Mouse (Mus musculus) limb, embryonic 11.5 days (tissue): ENCODE data around the gene Ror2. TPM values are rescaled to one million over a fixed set of nuclear protein-coding genes. Genes with fewer than 3 reads are reported as not detected.
A peak's percentile ranks its signal among the peaks of the same experiment; 100 is the strongest.

Experiments
- ATAC-seq: fragments of 200-750 bp; cut with Nextera tagmentation; 2 replicates; pipeline ENCODE4 v1.8.0; 2017; ENCODE audit warnings: low read depth; ENCODE audit not compliant: insufficient number of reproducible peaks, low FRiP score, low TSS enrichment
- DNase-seq: peaks from one replicate; pipeline ENCODE4 v3.0.0-alpha.2; 2015; ENCODE audit warnings: low spot score
- H3K27ac ChIP-seq: fragments of 300-500 bp; sonication (generic); replicated peaks from 2 replicates; pipeline ENCODE4 v1.5.1; 2014; ENCODE audit warnings: low read depth, mild to moderate bottlenecking, low read length
- H3K27me3 ChIP-seq: fragments of 300-500 bp; sonication (generic); 2 replicates; pipeline ENCODE4 v1.6.1; 2014; ENCODE audit warnings: mild to moderate bottlenecking, low read length, mixed read lengths; ENCODE audit not compliant: control insufficient read depth, insufficient read depth
- H3K36me3 ChIP-seq: fragments of 300-500 bp; sonication (generic); 2 replicates; pipeline ENCODE4 v1.6.1; 2014; ENCODE audit warnings: mild to moderate bottlenecking, low read length, moderate library complexity, mixed read lengths; ENCODE audit not compliant: control insufficient read depth, insufficient read depth
- H3K4me1 ChIP-seq: fragments of 300-500 bp; sonication (generic); 2 replicates; pipeline ENCODE4 v1.6.1; 2014; ENCODE audit warnings: low read length, mixed read lengths; ENCODE audit not compliant: control insufficient read depth, insufficient read depth
- H3K4me2 ChIP-seq: fragments of 300-500 bp; sonication (generic); 2 replicates; pipeline ENCODE4 v1.6.1; 2014; ENCODE audit warnings: low read depth, mild to moderate bottlenecking, moderate library complexity; ENCODE audit not compliant: severe bottlenecking
- H3K4me3 ChIP-seq: fragments of 300-500 bp; sonication (generic); 2 replicates; pipeline ENCODE4 v1.5.1; 2014; ENCODE audit warnings: low read depth, low read length
- H3K9ac ChIP-seq: fragments of 300-500 bp; sonication (generic); 2 replicates; pipeline ENCODE4 v1.6.1; 2014; ENCODE audit warnings: mild to moderate bottlenecking, low read length
- H3K9me3 ChIP-seq: fragments of 300-500 bp; sonication (generic); 2 replicates; pipeline ENCODE4 v1.6.1; 2016; ENCODE audit warnings: low read length; ENCODE audit not compliant: control insufficient read depth
- WGBS: fragments of 180-500 bp; shearing (Covaris S2); extraction: QIAGEN DNeasy Blood & Tissue Kit; methylation state at CpG from one replicate; pipeline ENCODE4 v1.1.7; 2014; 5-methylcytosine and 5-hydroxymethylcytosine counted together
- polyA plus RNA-seq: library from polyadenylated mRNA; unstranded; fragments of >200 nt; fragmentation: Nextera tagmentation; extraction: Ambion mirVana; gene quantifications from 2 replicates; pipeline ENCODE4 v1.2.1, GENCODE M21; 2014

The Ror2 gene
- polyA plus RNA-seq, 1 experiment from 2014 or later, result 17.8 TPM

DNA sequence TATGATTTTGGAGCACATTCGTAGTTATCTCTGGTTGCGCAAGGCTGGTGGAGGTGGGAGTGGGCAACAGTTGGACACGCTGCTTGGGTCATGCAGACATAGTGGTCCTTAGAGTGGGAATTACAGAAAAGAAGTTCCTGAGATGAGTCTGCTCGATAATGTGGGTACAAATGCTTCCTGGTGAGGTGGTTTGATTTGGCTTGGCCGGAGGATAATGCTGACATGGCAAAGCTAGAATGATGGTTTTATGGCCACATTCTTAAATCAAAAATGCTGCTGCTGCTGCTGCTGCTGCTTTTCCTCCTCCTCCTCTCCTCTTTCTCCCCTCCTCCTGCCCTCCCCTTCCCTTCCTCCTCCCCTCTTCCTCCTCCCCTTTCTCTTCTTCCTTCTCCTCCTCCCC lies 24.5 kb upstream of the Ror2 start:
- Histone ChIP-seq H3K9me3 (no peaks in the 10 kb centered on the region), H3K9ac (no peak overlapping the region), H3K4me2 (no peak overlapping the region), H3K4me3 (no peak overlapping the region), H3K27ac (peak overlapping the region; percentile 99), H3K4me1 (peaks cover 21% of the 10 kb centered on the region), H3K36me3 (no peaks in the 10 kb centered on the region), H3K27me3 (no peaks in the 10 kb centered on the region)
- 58% methylated on average over 5 of the region's 5 CpGs for WGBS
- DNase-seq (peak; percentile 54), ATAC-seq (no peak)

DNA sequence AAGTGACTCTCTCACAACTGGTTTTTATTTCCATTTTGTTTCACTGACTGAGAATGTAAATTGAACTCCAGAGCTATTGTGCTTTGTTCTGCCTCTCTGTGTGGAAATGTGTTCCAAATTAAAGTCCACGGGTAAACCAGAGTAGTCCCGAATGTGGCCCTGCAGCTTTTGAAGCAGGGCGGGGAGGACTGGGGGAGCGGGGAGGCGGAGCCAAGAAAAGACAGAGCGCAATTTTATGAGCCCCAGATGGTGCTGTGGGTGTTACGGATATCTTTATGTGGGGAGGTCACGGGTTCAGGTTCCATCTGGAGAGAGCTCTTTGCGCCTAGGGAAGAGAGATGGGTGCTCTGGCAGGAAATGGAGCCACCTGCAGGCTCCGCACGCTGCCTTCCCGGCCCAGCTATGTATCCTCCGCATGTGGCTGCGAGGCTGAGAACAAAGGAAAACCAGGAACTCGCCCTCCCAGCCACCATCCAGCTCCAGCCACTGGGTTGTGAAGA lies 23.8 kb upstream of the Ror2 start:
- H3K27me3 ChIP-seq, result no peaks in the 10 kb centered on the region
- H3K9me3 ChIP-seq, result no peaks in the 10 kb centered on the region
- H3K4me2 ChIP-seq, result peak overlapping the region; percentile 30
- peak overlapping the region; percentile 99 for H3K27ac ChIP-seq
- 1% methylated on average over 15 of the region's 15 CpGs for WGBS
- H3K4me3 ChIP-seq, result no peak overlapping the region; the same call in 1 of the 2 replicates
- peak; percentile 92 for DNase-seq
- peaks cover 21% of the 10 kb centered on the region for H3K4me1 ChIP-seq
- H3K9ac ChIP-seq, result peak overlapping the region; percentile 63
- H3K36me3 ChIP-seq, result no peaks in the 10 kb centered on the region
- ATAC-seq, result peak; percentile 93

DNA sequence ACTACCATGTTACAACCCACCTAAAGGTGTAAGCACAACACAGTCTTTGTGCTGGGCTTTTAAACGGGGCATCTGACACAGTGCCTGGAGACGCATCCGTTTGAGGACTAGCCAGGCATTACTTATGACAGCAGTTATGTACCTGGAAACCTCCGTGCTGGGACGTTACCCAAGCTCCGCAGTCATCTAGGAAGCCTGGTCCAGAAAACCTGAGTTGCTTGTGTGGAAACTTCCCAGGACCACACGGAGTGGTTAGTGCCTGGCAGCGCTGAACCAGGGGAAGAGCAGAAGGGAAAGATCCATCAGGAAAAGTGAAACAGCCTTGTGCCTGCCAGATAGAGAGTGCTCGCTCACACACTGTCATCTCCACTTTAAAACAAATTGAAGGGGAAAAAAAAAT lies 23.2 kb upstream of the Ror2 start:
- H3K36me3 ChIP-seq, result no peaks in the 10 kb centered on the region
- peak overlapping the region; percentile 63 for H3K9ac ChIP-seq
- peak; percentile 73 for DNase-seq
- H3K4me1 ChIP-seq, result peaks cover 20% of the 10 kb centered on the region
- H3K27ac ChIP-seq, result peak overlapping the region; percentile 99
- no peaks in the 10 kb centered on the region for H3K9me3 ChIP-seq
- peak overlapping the region; percentile 30 for H3K4me2 ChIP-seq
- peak; percentile 33; the same call in 1 of the 2 replicates for ATAC-seq
- WGBS, result 7% methylated on average over 9 of the region's 9 CpGs
- 0 out of 2 replicates have a peak overlapping the region, but pooled peaks have one; percentile 0 for H3K4me3 ChIP-seq
- H3K27me3 ChIP-seq, result no peaks in the 10 kb centered on the region

DNA sequence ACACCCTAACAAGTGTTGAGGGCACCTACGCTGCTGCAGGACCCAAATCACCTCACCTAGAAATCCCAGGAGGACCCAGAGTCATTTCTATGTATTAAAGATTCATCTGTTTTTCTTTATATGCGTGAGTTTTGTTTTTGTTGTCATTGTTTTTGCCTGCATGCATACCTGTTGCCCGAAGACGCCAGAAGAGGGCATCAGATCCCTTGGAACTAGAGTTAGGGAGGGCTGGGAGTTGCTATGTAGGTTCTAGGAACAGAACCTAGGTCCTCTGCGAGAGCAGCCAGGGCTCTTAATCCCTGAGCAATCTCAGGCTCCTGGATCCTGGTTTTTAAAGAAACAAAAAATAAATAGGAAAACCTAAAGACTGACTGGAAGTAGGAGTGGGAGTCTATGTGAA lies 20.9 kb upstream of the Ror2 start:
- Histone ChIP-seq H3K27ac (no peak overlapping the region), H3K9me3 (no peaks in the 10 kb centered on the region), H3K36me3 (no peaks in the 10 kb centered on the region), H3K27me3 (no peaks in the 10 kb centered on the region), H3K4me3 (no peak overlapping the region), H3K9ac (no peak overlapping the region), H3K4me2 (no peak overlapping the region), H3K4me1 (peaks cover 19% of the 10 kb centered on the region)
- DNase-seq (no peak), ATAC-seq (no peak)
- 77% methylated on average over 5 of the region's 5 CpGs for WGBS

DNA sequence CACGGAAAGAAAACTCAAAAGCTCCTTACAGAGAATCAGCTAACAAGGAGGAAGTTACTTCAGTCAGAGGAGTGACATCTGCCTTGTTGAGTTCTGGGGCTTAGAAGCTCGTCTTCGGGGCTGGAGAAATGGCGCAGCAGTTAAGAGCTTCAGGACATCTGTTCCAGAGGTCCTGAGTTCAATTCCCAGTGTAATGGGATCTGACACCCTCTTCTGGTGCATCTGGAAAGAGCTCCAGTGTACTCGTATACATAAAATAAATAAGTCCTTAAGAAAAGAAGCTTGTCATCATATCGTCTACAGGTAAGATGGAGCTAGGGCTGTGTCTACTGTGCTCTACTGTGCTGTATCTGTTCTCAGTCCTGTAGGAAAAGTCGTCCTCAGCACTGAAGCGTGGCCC lies 19.3 kb upstream of the Ror2 start:
- Histone ChIP-seq H3K36me3 (no peaks in the 10 kb centered on the region), H3K4me1 (peaks cover 20% of the 10 kb centered on the region), H3K9ac (no peak overlapping the region), H3K27me3 (no peaks in the 10 kb centered on the region), H3K27ac (no peak overlapping the region), H3K4me3 (no peak overlapping the region), H3K4me2 (no peak overlapping the region), H3K9me3 (no peaks in the 10 kb centered on the region)
- DNase-seq (no peak), ATAC-seq (no peak)
- 84% methylated on average over 8 of the region's 8 CpGs for WGBS

DNA sequence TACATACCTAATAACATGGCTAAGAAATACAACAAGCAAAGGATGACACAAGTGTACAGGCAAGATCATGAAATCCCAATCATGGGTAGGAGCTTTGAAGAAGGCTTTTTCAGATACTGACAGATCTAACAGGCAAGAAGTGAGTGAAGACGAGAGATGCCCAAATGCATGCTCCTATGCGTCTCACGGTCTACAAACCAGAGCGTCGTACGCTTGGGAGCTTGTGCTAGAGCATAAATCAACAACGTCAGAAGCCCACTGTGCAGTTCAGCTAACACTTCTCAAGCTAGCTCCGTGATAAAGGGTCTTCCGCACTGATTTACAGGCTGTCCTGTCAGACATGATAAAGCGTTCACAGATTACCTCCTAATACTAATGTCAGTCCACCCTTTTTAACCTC lies 16.8 kb upstream of the Ror2 start:
- ATAC-seq, result no peak
- no peaks in the 10 kb centered on the region for H3K27me3 ChIP-seq
- no peak overlapping the region for H3K4me2 ChIP-seq
- H3K36me3 ChIP-seq, result no peaks in the 10 kb centered on the region
- no peak overlapping the region for H3K4me3 ChIP-seq
- no peaks in the 10 kb centered on the region for H3K9me3 ChIP-seq
- no peak overlapping the region for H3K27ac ChIP-seq
- no peak overlapping the region for H3K9ac ChIP-seq
- 33% methylated on average over 10 of the region's 10 CpGs for WGBS
- no peak for DNase-seq
- H3K4me1 ChIP-seq, result peaks cover 3% of the 10 kb centered on the region

DNA sequence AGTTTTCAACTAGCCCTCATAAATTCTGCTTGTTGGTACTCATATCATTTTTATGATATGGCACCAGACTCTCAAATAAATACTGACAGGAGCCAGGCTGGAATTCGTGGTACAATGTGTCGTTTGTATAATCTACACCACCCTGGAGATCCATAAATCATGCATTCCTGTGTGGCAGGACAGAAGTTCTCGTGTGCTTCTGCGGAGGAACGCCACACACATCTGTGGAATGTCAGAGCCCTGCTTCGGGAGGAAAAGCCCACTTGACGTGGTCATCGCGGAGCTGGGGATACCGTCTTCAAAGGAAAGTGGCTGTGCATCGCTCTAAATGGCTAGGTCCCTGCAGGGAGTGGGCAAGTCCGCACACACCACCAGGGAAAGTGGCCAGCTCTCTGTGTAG lies 7.1 kb upstream of the Ror2 start:
- WGBS, result 32% methylated on average over 12 of the region's 12 CpGs
- Histone ChIP-seq H3K4me3 (no peak overlapping the region), H3K4me2 (no peak overlapping the region)

DNA sequence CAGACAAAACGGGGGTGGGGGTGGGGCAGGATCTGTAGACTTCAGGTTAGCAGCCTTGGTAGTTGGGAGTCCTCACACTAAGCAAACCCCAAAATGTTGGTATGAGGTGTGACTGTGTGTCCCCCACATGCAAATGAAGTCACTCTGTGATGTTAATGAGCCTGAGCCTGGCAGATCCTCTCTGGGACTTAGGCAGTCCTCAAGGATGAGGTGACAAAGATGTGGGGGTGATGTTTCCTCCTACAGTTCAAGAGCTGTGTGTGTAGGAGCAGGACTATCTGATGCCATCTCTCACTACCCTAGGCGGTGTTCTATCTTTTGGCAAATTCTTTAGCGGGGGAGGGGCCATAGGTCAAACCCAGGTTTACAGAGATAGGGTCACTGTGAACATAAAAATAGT lies 6.3 kb upstream of the Ror2 start:
- no peak overlapping the region for H3K4me2 ChIP-seq
- no peak overlapping the region for H3K27ac ChIP-seq

More for the DNA sequence above, 7.1 kb upstream of the Ror2 start:
- Histone ChIP-seq H3K36me3 (no peaks in the 10 kb centered on the region), H3K9me3 (no peaks in the 10 kb centered on the region), H3K9ac (no peak overlapping the region), H3K27ac (no peak overlapping the region), H3K4me1 (peaks cover 13% of the 10 kb centered on the region), H3K27me3 (no peaks in the 10 kb centered on the region)
- ATAC-seq (no peak), DNase-seq (peak; percentile 53)

DNA sequence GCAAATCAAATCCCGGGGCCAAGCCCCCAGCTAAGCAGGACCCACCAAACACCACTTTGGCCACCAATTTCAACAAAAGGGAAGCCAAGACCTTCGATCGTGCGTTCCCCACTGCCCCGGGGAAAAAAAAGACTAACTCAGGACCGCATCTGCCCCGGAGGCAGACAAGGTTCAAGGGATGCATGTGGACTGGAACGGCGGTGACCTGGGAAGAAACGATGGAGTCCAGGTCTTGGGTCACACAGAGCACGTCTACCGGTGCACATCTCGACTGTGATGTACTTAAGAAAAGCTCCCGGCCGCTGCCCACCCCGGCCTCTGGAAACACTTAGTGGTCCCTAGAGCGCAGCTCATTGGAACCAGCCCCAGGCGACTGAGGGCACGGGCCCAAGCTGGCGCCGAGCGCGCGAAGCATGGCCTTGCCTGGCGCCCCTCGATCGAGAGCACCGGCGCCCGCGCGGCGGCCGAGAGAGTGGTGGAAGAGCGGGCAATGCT lies 616 bp downstream of the Ror2 start:
- WGBS, result under 1% methylated on average over 29 of the region's 35 CpGs
- peak; percentile 76 for DNase-seq
- H3K27ac ChIP-seq, result peak overlapping the region; percentile 86
- peak overlapping the region; percentile 91 for H3K4me3 ChIP-seq
- H3K4me1 ChIP-seq, result peaks cover 39% of the 10 kb centered on the region
- peak overlapping the region; percentile 75 for H3K4me2 ChIP-seq
- peak overlapping the region; percentile 96 for H3K9ac ChIP-seq
- peak; percentile 19; the same call in 1 of the 2 replicates for ATAC-seq
- no peaks in the 10 kb centered on the region for H3K36me3 ChIP-seq
- no peaks in the 10 kb centered on the region for H3K27me3 ChIP-seq
- no peaks in the 10 kb centered on the region for H3K9me3 ChIP-seq

More for the DNA sequence above, 6.3 kb upstream of the Ror2 start:
- no peaks in the 10 kb centered on the region for H3K36me3 ChIP-seq
- H3K9me3 ChIP-seq, result no peaks in the 10 kb centered on the region
- H3K4me1 ChIP-seq, result peaks cover 8% of the 10 kb centered on the region
- H3K4me3 ChIP-seq, result no peak overlapping the region
- DNase-seq, result no peak
- H3K27me3 ChIP-seq, result no peaks in the 10 kb centered on the region
- 25% methylated on average over 3 of the region's 3 CpGs for WGBS
- no peak for ATAC-seq
- H3K9ac ChIP-seq, result no peak overlapping the region
